Mouse (Mus musculus): ENCODE measurements around the gene Def8.
"Not testable (repeated sequence)": the region's sequence is repeated elsewhere in the genome, so short reads cannot be mapped to it uniquely, and the experiment has no call there.

Def8 gene

DNA sequence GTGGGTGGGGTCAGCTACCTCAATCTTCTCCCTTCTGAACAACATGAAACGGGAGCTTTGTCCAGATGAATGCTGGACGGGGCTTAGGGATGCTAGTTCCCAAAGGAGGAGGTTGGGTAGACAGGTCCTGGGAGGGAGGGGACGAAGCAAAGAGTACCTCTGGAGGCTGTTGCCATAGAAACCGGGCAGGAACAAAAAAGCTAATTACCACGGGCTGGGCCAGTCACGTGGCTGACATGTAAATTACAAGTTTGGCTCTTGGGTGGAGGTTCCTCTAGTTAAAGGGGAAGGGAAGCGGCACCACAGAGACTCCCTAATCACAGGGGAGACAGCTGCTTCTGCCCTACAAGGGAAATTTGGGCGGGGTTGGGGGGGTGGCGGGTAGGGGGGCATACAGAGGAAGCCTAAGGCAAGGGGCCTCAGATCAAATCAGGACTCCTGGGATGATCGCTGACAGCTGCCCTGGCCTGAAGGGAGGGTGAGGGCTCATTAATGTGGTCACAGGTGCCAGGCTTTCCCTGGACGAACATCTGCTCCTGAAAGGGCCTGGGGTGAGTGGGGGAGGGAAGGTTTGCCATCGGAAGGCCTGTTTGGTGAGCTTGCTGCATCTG lies 10.7 kb upstream of the Def8 start:
- DNase-seq (ENCODE audit: extremely low read depth, low read depth, low spot score), result no peak

DNA sequence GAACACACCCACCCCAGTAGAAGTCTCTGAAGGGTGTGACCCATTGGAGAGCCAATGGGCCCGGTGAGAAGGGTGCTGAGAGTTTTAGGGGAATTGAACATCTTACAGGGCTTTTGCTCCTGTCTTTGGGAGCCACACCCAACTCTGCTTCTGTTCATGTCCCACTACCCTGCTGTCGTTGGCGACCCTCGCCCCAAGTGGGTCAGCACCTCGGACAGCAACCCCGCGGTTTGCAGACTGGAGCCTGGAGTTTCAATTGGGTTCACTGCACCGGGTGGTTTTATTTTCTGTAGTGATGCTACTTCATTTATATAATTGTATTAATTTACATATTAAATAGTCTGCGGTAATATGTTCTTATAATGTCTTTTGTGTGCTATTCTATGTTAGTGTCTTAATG lies 9.1 kb upstream of the Def8 start:
- no peak for DNase-seq (ENCODE audit: extremely low read depth, low read depth, low spot score)

DNA sequence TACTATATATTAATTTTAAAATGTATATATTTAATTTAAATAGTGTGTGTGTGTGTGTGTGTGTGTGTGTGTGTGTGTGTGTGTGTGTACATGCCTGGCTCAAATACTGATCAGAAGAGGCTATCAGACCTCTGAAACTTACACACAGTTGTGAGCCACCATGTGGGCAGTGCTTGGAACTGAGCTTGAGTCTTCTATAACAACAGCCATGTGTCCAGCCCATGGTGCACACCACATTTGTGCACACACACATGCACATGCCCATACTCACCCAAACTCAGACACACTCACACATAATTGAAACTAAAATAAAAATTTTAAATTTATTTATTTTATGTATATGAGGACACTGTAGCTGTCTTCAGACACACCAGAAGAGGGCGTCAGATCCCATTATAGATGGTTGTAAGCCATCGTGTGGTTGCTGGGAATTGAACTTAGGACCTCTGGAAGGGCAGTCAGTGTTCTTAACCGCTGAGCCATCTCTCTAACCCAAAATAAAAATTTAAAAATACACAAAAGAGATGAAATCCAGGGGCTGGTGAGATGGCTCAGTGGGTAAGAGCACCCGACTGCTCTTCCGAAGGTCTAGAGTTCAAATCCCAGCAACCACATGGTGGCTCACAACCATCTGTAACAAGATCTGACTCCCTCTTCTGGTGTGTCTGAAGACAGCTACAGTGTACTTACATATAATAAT lies 8.2 kb upstream of the Def8 start:
- DNase-seq (ENCODE audit: extremely low read depth, low read depth, low spot score), result not testable (repeated sequence)

- no peak for DNase-seq (ENCODE audit: extremely low read depth, low read depth, low spot score)
Measured at GRCm38 (mm10) chr8:123415967-123416943, 7.1 kb upstream of the Def8 start.

DNA sequence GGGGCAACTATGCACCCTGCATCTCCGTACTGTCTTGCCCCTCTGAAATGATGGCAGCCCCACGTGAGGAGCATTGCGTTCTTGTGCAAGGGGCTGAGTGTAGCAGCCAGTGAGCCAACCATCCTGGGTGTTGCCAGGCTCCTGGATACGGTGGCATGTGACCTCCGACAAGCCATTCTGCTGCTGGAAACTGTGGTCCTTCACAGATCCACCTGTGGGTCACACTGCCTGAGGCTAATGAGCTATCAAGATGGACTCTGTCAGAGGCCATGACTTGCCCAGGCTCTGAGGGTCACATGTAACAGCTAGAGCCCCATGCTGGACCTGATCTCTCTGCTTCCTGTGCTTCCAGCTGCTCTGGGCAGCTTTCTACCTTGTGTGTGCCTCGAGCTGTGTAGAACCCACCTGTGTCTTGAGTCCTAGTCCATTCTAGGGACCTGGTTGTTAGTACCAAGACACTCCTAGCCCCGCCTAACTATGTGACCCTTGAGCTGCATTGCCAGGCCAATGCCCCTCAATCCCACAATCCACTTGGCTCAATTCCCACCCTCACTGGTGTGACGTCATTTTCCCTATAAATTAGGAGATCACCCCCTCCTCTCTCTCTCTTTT lies 6.3 kb upstream of the Def8 start:
- DNase-seq (ENCODE audit: extremely low read depth, low read depth, low spot score), result no peak

- DNase-seq (ENCODE audit: extremely low read depth, low read depth, low spot score), result no peak
Measured at GRCm38 (mm10) chr8:123419711-123420110, 3.6 kb upstream of the Def8 start.

DNA sequence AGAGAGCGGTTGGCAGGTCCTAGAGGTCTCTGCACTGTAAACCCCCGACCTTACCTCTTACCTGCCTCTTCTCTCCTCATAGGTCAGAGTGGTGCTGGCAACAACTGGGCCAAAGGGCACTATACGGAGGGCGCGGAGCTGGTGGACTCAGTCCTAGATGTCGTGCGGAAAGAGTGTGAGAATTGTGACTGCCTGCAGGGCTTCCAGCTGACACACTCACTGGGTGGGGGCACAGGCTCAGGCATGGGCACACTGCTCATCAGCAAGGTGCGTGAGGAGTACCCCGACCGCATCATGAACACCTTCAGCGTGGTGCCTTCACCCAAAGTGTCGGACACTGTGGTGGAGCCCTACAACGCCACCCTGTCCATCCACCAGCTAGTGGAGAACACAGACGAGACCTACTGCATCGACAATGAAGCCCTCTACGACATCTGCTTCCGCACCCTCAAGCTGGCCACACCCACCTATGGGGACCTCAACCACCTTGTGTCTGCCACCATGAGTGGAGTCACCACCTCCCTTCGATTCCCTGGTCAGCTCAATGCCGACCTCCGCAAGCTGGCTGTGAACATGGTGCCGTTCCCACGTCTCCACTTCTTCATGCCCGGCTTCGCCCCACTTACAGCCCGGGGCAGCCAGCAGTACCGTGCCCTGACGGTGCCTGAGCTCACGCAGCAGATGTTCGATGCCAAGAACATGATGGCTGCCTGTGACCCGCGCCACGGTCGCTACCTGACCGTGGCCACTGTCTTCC lies 2.6 kb upstream of the Def8 start:
- no peak for DNase-seq (ENCODE audit: extremely low read depth, low read depth, low spot score)

DNA sequence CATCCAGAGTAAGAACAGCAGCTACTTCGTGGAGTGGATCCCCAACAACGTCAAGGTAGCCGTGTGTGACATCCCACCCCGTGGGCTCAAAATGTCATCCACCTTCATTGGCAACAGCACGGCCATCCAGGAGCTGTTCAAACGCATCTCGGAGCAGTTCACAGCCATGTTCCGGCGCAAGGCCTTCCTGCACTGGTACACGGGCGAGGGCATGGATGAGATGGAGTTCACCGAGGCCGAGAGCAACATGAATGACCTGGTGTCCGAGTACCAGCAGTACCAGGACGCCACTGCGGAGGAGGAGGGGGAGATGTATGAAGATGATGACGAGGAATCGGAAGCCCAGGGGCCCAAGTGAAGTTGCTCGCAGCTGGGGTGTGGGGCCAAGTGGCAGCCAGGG lies 2.0 kb upstream of the Def8 start:
- no peak for DNase-seq (ENCODE audit: extremely low read depth, low read depth, low spot score)

- no peak for DNase-seq (ENCODE audit: extremely low read depth, low read depth, low spot score)
Measured at GRCm38 (mm10) chr8:123422056-123422780, 1.1 kb upstream of the Def8 start.

DNA sequence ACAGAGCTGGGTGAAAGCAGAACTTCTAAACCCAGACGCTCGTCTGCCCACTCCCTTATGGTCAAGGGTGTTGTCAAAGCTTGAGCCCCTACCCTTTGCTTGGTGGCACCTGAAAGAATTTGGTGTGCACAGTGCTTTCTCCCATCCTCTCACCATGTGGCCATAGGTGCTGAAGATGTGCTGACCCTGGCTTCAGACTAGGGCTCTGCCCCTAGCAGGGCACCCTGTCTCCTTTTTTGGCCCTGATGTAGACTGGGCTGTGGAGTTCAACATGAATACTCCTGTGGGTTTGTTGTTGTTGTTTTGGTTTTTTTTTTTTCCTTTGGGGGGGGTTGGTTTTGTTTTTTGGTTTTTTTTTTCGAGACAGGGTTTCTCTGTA lies 557 bp upstream of the Def8 start:
- no peak for DNase-seq (ENCODE audit: extremely low read depth, low read depth, low spot score)

DNA sequence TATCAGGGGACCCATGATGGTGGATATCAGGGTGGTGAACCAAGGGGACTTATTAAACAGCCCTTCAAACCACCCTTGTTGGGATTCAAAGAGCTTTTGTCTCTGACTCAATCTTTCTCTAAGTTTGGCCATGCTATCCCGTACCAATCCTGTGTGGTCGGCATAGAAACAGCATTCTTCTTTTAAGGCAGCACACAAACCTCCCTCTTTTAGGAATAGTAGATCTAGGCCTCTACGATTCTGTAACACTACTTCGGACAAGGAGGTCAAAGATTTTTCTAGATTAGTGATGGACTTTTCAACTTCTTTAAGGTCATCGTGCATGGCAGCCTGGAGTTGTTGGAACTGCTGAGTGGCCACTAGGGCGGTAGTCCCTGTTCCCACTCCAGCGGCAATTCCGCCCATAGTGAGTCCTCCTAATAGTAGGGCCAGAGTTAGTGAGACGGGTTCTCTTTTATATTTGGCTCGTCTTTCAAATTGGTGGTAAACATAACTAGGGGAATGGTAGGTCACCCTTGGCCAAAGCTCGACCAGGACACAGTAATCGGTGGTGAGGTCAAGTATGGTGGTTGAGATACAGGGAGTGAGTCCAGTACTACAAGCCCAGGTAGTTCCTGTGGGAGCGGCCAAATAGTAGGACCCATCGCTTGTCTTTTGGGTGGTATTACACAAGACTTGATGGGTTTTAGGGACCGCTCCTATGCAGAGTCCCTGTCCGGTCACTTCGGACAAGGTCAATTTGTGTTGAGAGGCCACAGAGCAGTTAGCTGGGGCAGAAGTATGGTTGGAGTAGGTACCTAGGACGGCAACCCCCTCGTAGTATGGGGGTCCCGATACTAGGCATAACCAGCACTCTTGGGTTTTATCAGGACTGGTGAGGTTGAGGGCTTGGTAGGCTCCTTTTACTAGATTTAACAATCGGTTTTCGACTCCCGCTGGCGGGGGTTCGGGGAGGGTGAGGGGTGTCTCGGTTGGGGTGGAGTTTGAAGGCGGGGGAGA lies 3.5 kb downstream of the Def8 start:
- DNase-seq (ENCODE audit: extremely low read depth, low read depth, low spot score), result no peak

- no peak for DNase-seq (ENCODE audit: extremely low read depth, low read depth, low spot score)
Measured at GRCm38 (mm10) chr8:123427639-123428275, 4.4 kb downstream of the Def8 start.

- DNase-seq (ENCODE audit: extremely low read depth, low read depth, low spot score), result no peak
Measured at GRCm38 (mm10) chr8:123428343-123428893, 5.1 kb downstream of the Def8 start.

- no peak for DNase-seq (ENCODE audit: extremely low read depth, low read depth, low spot score)
Measured at GRCm38 (mm10) chr8:123428939-123429721, 5.8 kb downstream of the Def8 start.

DNA sequence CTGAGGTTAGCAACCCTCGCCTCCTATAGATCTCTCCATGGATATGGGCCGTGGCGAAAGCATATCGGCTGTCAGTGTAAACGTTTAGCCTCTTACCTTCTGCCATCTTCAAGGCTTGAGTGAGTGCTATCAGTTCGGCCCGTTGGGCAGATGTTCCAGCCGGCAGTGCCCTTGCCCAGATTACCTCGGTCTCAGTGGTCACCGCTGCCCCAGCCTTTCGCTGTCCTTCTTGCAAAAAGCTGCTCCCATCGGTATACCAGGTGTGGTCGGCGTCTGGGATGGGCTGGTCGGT lies 6.3 kb downstream of the Def8 start:
- not testable (repeated sequence) for DNase-seq (ENCODE audit: extremely low read depth, low read depth, low spot score)

DNA sequence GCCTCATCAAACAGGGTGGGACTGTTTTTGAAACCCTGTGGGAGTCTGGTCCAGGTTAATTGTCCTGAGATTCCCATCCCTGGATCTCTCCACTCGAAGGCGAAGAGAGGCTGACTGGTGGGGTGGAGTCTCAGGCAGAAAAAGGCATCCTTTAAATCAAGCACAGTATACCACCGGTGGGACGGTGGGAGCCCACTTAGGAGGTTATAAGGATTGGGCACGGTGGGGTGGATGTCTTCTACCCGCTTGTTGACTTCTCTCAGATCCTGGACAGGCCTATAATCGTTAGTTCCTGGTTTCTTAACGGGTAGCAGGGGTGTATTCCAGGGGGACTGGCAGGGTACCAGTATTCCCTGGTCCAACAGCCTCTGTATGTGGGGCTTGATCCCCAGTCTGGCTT lies 7.6 kb downstream of the Def8 start:
- not testable (repeated sequence) for DNase-seq (ENCODE audit: extremely low read depth, low read depth, low spot score)

- no peak for DNase-seq (ENCODE audit: extremely low read depth, low read depth, low spot score)
Measured at GRCm38 (mm10) chr8:123431616-123432365, 8.5 kb downstream of the Def8 start.

All from fat pad, adult 2 months (tissue).